Mouse (Mus musculus) midbrain, embryonic 12.5 days (tissue): ENCODE measurements around the gene Gadd45gip1. TPM values are rescaled to one million over a fixed set of nuclear protein-coding genes. Genes with fewer than 3 reads are reported as not detected.
"Not testable (repeated sequence)": the region's sequence is repeated elsewhere in the genome, so short reads cannot be mapped to it uniquely, and the experiment has no call there.

ENCODE experiments used
- ATAC-seq: fragments of 200-750 bp; cut with Nextera tagmentation; 2 replicates; pipeline ENCODE4 v1.8.0; 2017; ENCODE audit warnings: low read depth, moderate TSS enrichment, moderate library complexity; ENCODE audit not compliant: low FRiP score
- H3K27ac ChIP-seq: fragments of 300-500 bp; sonication (generic); replicated peaks from 2 replicates; pipeline ENCODE4 v1.5.1; 2016; ENCODE audit warnings: mild to moderate bottlenecking
- H3K27me3 ChIP-seq: fragments of 300-500 bp; sonication (generic); 2 replicates; pipeline ENCODE4 v1.6.1; 2016; ENCODE audit warnings: mild to moderate bottlenecking
- H3K36me3 ChIP-seq: fragments of 300-500 bp; sonication (generic); 2 replicates; pipeline ENCODE4 v1.6.1; 2016
- H3K4me1 ChIP-seq: fragments of 300-500 bp; sonication (generic); 2 replicates; pipeline ENCODE4 v1.6.1; 2016
- H3K4me2 ChIP-seq: fragments of 300-500 bp; sonication (generic); replicated peaks from 2 replicates; pipeline ENCODE4 v1.6.1; 2016; ENCODE audit warnings: mild to moderate bottlenecking, moderate library complexity
- H3K4me3 ChIP-seq: fragments of 300-500 bp; sonication (generic); 2 replicates; pipeline ENCODE4 v1.5.1; 2016; ENCODE audit warnings: mild to moderate bottlenecking
- H3K9ac ChIP-seq: fragments of 300-500 bp; sonication (generic); replicated peaks from 2 replicates; pipeline ENCODE4 v1.6.1; 2016; ENCODE audit warnings: mild to moderate bottlenecking, moderate library complexity
- H3K9me3 ChIP-seq: fragments of 300-500 bp; sonication (generic); 2 replicates; pipeline ENCODE4 v1.6.1; 2016; ENCODE audit warnings: mild to moderate bottlenecking
- WGBS: fragments of 180-500 bp; shearing (Covaris S2); methylation state at CpG from one replicate; pipeline ENCODE4 v1.1.7; 2016; 5-methylcytosine and 5-hydroxymethylcytosine counted together
- polyA plus RNA-seq: library from polyadenylated mRNA; unstranded; fragments of >200 nt; fragmentation: Nextera tagmentation; extraction: Ambion mirVana; gene quantifications from 2 replicates; pipeline ENCODE4 v1.2.1, GENCODE M21; 2016

The Gadd45gip1 gene
- polyA plus RNA-seq, 1 experiment from 2014 or later = 36.1 TPM

DNA sequence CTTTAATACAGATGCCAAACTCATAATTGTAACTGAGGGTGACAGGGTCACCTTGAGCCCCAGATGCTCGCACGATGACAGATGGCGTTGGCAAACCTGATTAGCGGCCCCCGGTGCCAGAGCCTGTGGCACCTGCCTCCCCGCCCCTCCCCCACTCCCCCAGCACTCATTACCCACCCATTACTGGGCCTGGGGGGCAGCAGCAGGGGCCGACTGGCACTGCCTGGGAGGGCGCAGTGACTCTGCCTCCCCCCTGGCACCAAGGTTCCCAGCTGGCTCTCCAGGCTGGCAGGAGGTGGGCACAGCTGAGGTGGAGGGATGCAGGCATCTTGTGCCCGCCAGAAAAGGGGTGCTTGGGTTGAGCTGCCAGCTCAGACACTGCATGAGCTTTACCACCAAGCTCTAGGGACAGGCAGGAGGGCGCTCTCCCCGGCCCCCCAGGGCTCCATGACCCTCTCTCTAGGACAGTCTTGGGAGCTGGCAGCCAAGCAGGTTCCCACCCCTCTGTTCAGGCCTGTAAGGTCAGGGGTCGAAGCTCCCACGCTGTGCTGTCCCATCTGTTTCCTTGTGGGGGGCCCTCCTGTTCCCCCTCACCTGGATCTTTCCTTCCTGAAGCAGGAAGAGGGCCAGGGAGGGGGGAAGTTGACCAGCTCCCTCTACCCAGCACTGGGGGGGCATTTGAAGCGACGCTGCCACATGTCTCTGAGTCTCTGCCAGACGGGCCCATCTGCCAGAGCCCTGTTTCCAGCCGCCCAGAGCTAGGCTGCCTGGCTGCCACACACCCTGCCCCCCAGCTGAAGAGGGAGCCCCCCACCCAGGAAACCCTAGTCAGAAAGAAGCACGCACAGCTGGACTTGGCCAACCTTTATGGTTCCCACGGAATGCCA lies 16.5 kb upstream of the Gadd45gip1 start:
- peak; percentile 8; the same call in 1 of the 2 replicates for ATAC-seq
- Histone ChIP-seq H3K36me3 (no peaks in the 10 kb centered on the region), H3K4me2 (no peak overlapping the region), H3K9ac (peak overlapping the region; percentile 34), H3K27me3 (peaks cover 58% of the 10 kb centered on the region), H3K4me1 (peaks cover 36% of the 10 kb centered on the region), H3K27ac (peak overlapping the region; percentile 30; the same call in 1 of the 2 replicates), H3K4me3 (no peak overlapping the region), H3K9me3 (no peaks in the 10 kb centered on the region)
- WGBS = 34% methylated on average over 19 of the region's 19 CpGs

GRCm38 (mm10) chr8:84815547-84815946 lies 15.8 kb upstream of the Gadd45gip1 start:
- Histone ChIP-seq H3K4me2 (no peak overlapping the region), H3K4me3 (0 out of 2 replicates have a peak overlapping the region, but pooled peaks have one; percentile 12), H3K4me1 (peaks cover 32% of the 10 kb centered on the region), H3K27ac (peak overlapping the region; percentile 30; the same call in 1 of the 2 replicates), H3K27me3 (peaks cover 54% of the 10 kb centered on the region), H3K36me3 (no peaks in the 10 kb centered on the region), H3K9ac (peak overlapping the region; percentile 34; the same call in 1 of the 2 replicates), H3K9me3 (no peaks in the 10 kb centered on the region)
- WGBS = 9% methylated on average over 9 of the region's 9 CpGs
- ATAC-seq = peak; percentile 54

DNA sequence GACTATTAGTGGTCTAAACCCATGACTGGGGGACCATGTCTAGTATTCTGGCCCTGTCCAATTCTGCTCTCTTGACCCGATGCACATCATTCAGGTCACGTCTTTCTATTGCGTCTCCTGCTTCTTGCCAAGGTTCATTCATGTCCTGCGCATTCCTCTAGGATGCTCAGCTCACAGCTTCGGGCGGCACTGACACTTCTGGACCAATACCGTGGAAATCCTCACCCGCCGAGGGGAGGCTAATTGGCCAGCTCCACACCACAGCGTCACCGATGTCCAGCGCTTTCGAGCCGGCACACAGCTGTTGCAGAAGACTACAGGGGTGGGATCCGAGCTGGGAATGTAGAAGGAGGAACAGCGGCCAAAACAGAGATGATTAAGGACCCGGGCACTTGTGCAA lies 15.2 kb upstream of the Gadd45gip1 start:
- no peak overlapping the region for H3K9ac ChIP-seq
- no peak overlapping the region for H3K4me2 ChIP-seq
- no peak for ATAC-seq
- peaks cover 27% of the 10 kb centered on the region for H3K4me1 ChIP-seq
- H3K27ac ChIP-seq = no peak overlapping the region
- H3K36me3 ChIP-seq = no peaks in the 10 kb centered on the region
- H3K4me3 ChIP-seq = no peak overlapping the region
- WGBS = 75% methylated on average over 17 of the region's 17 CpGs
- no peaks in the 10 kb centered on the region for H3K9me3 ChIP-seq
- H3K27me3 ChIP-seq = peaks cover 48% of the 10 kb centered on the region

DNA sequence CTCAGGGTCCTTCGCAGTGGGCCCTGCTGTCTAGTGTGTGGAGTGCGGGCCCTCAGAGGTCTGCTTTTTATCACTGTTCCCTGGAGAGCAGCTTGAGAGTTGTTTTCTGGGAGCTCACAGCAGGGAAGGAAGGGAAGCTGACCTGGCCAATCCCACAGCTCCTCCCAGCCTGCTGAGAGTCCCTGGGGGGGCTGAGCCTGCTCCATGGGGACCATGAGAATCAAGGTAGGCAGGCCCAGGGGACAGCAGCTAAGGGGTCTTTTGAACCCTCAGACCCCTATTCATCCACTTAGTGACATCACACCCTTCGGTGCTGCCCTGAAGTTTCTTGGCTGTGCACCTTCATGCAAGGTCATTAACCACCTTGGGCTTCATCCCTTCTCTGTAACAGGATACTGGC lies 8.6 kb upstream of the Gadd45gip1 start, which contains the start of gene Dand5:
Gene Dand5 (minus strand): TSS at position 101 of the 400 bp plus-strand sequence.
- no peaks in the 10 kb centered on the region for H3K9me3 ChIP-seq
- H3K36me3 ChIP-seq = no peaks in the 10 kb centered on the region
- H3K4me2 ChIP-seq = peak within 1 kb of the TSS; percentile 49
- no peak for ATAC-seq
- WGBS = 31% methylated on average over 3 of the region's 3 CpGs
- peaks cover 20% of the 10 kb centered on the region for H3K27me3 ChIP-seq
- H3K27ac ChIP-seq = no peak within 1 kb of the TSS
- H3K4me1 ChIP-seq = 0 out of 2 replicates have a peak, but pooled peaks cover 3% of the 10 kb centered on the region
- peak within 1 kb of the TSS; percentile 5; the same call in 1 of the 2 replicates for H3K9ac ChIP-seq
- H3K4me3 ChIP-seq = peak within 1 kb of the TSS; percentile 20; the same call in 1 of the 2 replicates

- no peaks in the 10 kb centered on the region for H3K9me3 ChIP-seq
- H3K4me3 ChIP-seq = peak overlapping the region; percentile 20; the same call in 1 of the 2 replicates
- H3K9ac ChIP-seq = 0 out of 2 replicates have a peak overlapping the region, but pooled peaks have one; percentile 5
- H3K36me3 ChIP-seq = no peaks in the 10 kb centered on the region
- 0% methylated on average over 18 of the region's 18 CpGs for WGBS
- no peak overlapping the region for H3K27ac ChIP-seq
- peaks cover 20% of the 10 kb centered on the region for H3K27me3 ChIP-seq
- H3K4me2 ChIP-seq = peak overlapping the region; percentile 49
- H3K4me1 ChIP-seq = 0 out of 2 replicates have a peak, but pooled peaks cover 3% of the 10 kb centered on the region
- peak; percentile 79; the same call in 1 of the 2 replicates for ATAC-seq
These were observed 7.7 kb upstream of the Gadd45gip1 start for GRCm38 (mm10) chr8:84823653-84824052.

DNA sequence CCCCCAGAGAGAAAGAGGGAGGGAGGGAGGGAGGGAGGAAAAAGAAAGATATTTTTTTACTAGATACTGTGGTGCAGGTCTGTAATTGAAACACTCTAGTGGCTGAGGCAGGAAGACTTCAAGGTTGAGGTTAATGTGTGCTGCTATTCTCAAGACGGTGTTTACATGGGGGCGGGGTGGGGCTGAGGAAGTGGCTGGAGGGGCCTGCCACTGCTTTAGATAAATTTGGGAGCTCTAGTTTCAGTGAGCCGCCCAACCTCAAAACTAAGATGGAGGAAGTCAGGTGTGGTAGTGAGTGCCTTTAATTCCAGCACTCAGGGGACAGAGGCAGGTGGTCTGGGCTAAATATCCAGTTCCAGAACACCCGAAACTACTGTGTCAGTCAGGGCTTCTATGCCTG lies 5.7 kb upstream of the Gadd45gip1 start:
- Histone ChIP-seq H3K9me3 (no peaks in the 10 kb centered on the region), H3K4me3 (no peak overlapping the region), H3K36me3 (no peaks in the 10 kb centered on the region), H3K4me1 (0 out of 2 replicates have a peak, but pooled peaks cover 3% of the 10 kb centered on the region), H3K4me2 (no peak overlapping the region), H3K9ac (no peak overlapping the region), H3K27ac (no peak overlapping the region), H3K27me3 (peaks cover 20% of the 10 kb centered on the region)
- ATAC-seq = no peak
- WGBS = 79% methylated on average over 4 of the region's 4 CpGs

DNA sequence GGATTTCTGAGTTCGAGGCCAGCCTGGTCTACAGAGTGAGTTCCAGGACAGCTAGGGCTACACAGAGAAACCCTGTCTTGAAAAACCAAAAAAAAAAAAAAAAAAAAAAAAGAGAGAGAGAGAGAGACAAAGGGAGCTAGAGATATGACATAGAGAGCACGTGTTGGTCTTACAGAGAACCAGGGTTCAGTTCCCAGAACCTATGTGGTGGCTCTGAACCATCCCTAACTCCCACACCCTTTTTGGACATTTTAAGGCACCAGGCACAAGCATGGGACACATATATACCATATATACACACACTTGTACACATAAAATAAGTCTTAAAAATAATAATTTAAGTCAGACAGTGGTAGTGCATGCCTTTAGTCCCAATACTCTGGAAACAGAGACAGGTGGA lies 4.8 kb upstream of the Gadd45gip1 start:
- ATAC-seq, H3K36me3 ChIP-seq, H3K4me3 ChIP-seq, H3K9me3 ChIP-seq, H3K4me2 ChIP-seq, H3K4me1 ChIP-seq, H3K27ac ChIP-seq, H3K9ac ChIP-seq: not testable (repeated sequence)
- 94% methylated on average over 2 of the region's 2 CpGs for WGBS
- peaks cover 20% of the 10 kb centered on the region for H3K27me3 ChIP-seq

- 1% methylated on average over 59 of the region's 59 CpGs for WGBS
- Histone ChIP-seq H3K4me2 (peak overlapping the region; percentile 59), H3K27ac (peak overlapping the region; percentile 94), H3K4me1 (peaks cover 15% of the 10 kb centered on the region), H3K4me3 (peak overlapping the region; percentile 95), H3K9ac (peak overlapping the region; percentile 98), H3K36me3 (peaks cover 36% of the 10 kb centered on the region), H3K9me3 (no peaks in the 10 kb centered on the region), H3K27me3 (0 out of 2 replicates have a peak, but pooled peaks cover 3% of the 10 kb centered on the region)
- ATAC-seq = peak; percentile 81
These were observed 854 bp downstream of the Gadd45gip1 start for GRCm38 (mm10) chr8:84832034-84832717.

DNA sequence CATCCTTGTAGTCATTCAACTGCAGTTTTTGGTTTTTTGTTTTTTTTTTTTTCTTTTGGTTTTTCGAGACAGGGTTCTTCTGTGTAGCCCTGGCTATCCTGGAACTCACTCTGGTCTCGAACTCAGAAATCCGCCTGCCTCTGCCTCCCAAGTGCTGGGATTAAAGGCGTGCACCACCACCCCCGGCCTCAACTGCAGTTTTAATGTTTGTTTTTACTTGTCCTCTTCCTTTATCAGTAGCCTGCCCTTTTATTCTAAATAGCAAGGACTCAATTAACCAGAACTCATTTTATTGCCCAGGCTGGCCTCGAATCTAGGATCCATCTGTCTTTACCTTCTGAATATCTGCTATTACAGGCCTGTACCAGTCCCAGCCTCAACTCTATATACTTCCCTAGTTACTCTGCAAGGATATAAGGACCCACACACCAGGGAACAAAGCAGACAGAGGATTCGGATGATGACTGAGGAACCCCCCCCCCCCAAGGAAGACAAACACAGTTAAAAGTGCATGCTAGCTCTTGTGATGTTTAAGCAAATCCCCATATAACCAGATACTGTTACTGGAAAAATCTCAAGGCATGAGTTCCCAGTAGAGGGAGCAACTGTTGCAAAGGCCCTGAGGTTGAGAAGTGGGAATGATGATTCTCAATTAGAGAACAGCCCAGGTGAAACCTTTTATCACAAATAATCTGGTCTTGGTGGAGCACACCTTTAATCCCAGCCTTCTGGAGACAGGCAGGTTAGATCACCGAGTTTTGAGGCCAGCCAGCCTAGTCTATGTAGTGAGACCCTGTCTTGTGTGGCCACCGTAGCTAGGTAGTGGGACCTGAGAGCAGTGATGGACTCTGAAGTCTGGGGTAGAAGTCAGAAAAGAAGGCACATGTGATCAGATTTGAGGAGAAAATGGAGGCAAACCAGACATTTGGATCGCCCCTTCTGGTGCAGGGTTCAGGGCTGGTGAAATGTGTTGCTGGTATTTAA lies 1.7 kb downstream of the Gadd45gip1 start:
- 68% methylated on average over 10 of the region's 10 CpGs for WGBS
- H3K36me3 ChIP-seq = peaks cover 45% of the 10 kb centered on the region
- no peaks in the 10 kb centered on the region for H3K9me3 ChIP-seq
- peak overlapping the region; percentile 59 for H3K4me2 ChIP-seq
- H3K9ac ChIP-seq = peak overlapping the region; percentile 98
- H3K27ac ChIP-seq = peak overlapping the region; percentile 94
- ATAC-seq = no peak
- H3K4me3 ChIP-seq = peak overlapping the region; percentile 95
- H3K4me1 ChIP-seq = peaks cover 15% of the 10 kb centered on the region
- no peaks in the 10 kb centered on the region for H3K27me3 ChIP-seq

- WGBS = 87% methylated on average over 19 of the region's 19 CpGs
- H3K4me1 ChIP-seq = peaks cover 15% of the 10 kb centered on the region
- peak overlapping the region; percentile 26; the same call in 1 of the 2 replicates for H3K27ac ChIP-seq
- no peaks in the 10 kb centered on the region for H3K9me3 ChIP-seq
- no peak overlapping the region for H3K9ac ChIP-seq
- ATAC-seq = no peak
- H3K36me3 ChIP-seq = peaks cover 54% of the 10 kb centered on the region
- H3K4me3 ChIP-seq = no peak overlapping the region
- no peak overlapping the region for H3K4me2 ChIP-seq
- no peaks in the 10 kb centered on the region for H3K27me3 ChIP-seq
These were observed 2.9 kb downstream of the Gadd45gip1 start for GRCm38 (mm10) chr8:84834002-84834865.
